In the genomic region with DNA sequence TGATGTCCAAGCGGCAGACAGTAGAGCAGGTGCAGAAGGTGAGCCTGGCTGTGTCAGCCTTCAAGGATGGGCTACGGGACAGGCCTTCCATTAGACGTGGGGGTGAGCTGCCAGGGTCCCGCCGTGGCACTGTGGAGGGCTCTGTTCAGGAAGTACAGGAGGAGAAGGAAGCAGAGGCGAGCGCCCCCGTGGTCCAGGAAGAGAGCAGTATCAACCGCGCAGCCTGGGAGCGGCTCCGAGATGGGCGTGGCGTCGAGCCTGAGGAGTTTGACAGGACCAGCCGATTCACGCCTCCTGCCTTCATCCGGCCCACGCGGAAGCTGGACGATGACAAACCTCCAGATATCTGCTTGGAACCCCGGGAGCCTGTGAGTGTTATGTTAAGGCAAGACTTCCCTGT, we compare ENCODE assay signal across 8 mouse cellular contexts. TPM values are rescaled to one million over a fixed set of nuclear protein-coding genes. Genes with fewer than 3 reads are reported as not detected.
DNase-seq lines count a peak whose midpoint lies in the region; ATAC-seq and TF ChIP-seq lines count a peak whose summit lies in the region.

No protein-coding gene starts in this region.

- WGBS in embryonic facial prominence, embryonic 13.5 days, result 7% methylated on average over 22 of the region's 22 CpGs
- 6% methylated on average over 22 of the region's 22 CpGs for WGBS in liver, embryonic 13.5 days (ENCODE audit: insufficient replicate concordance)
- 15% methylated on average over 22 of the region's 22 CpGs for WGBS in midbrain, postnatal 0 days

- H3K27me3 ChIP-seq in embryonic facial prominence, embryonic 13.5 days, result peaks cover 41% of the 10 kb centered on the region
- peaks cover 56% of the 10 kb centered on the region for H3K27me3 ChIP-seq in liver, embryonic 13.5 days
- H3K27me3 ChIP-seq in midbrain, postnatal 0 days (ENCODE audit: insufficient read depth, low read length), result no peaks in the 10 kb centered on the region

- no peak for ATAC-seq in embryonic facial prominence, embryonic 13.5 days (ENCODE audit: insufficient number of reproducible peaks, insufficient read depth, low FRiP score, low TSS enrichment, low read depth)
- ATAC-seq in liver, embryonic 13.5 days (ENCODE audit: low read depth), result 0 out of 2 replicates have a peak, but pooled peaks have one; percentile 39
- no peak for ATAC-seq in midbrain, postnatal 0 days (ENCODE audit: low FRiP score)

- peak; percentile 39 for TF ChIP-seq CTCF in midbrain, postnatal 0 days (IDR thresholded peaks at IDR 0.05)

- H3K4me3 ChIP-seq in embryonic facial prominence, embryonic 13.5 days, result peak overlapping the region; percentile 23
- 0 out of 2 replicates have a peak overlapping the region, but pooled peaks have one; percentile 4 for H3K4me3 ChIP-seq in liver, embryonic 13.5 days (replicated peaks)
- H3K4me3 ChIP-seq in midbrain, postnatal 0 days (ENCODE audit: low read depth, low read length), result no peak overlapping the region

- H3K4me2 ChIP-seq in embryonic facial prominence, embryonic 13.5 days, result peak overlapping the region; percentile 54
- H3K4me2 ChIP-seq in liver, embryonic 13.5 days, result peak overlapping the region; percentile 42
- peak overlapping the region; percentile 29; the same call in 1 of the 2 replicates for H3K4me2 ChIP-seq in midbrain, postnatal 0 days (ENCODE audit: low read depth, low read length, poor library complexity, severe bottlenecking)

- peaks cover 6% of the 10 kb centered on the region for H3K4me1 ChIP-seq in embryonic facial prominence, embryonic 13.5 days
- H3K4me1 ChIP-seq in liver, embryonic 13.5 days (replicated peaks), result peaks cover 4% of the 10 kb centered on the region; the same call in 1 of the 2 replicates
- no peaks in the 10 kb centered on the region for H3K4me1 ChIP-seq in midbrain, postnatal 0 days (ENCODE audit: insufficient read depth, low read length)

- H3K9ac ChIP-seq in embryonic facial prominence, embryonic 13.5 days, result peak overlapping the region; percentile 44; the same call in 1 of the 2 replicates
- H3K9ac ChIP-seq in liver, embryonic 13.5 days, result no peak overlapping the region
- H3K9ac ChIP-seq in midbrain, postnatal 0 days (replicated peaks; ENCODE audit: low read length, poor library complexity, severe bottlenecking), result 0 out of 2 replicates have a peak overlapping the region, but pooled peaks have one; percentile 4

- no peaks in the 10 kb centered on the region for H3K36me3 ChIP-seq in embryonic facial prominence, embryonic 13.5 days
- H3K36me3 ChIP-seq in liver, embryonic 13.5 days, result no peaks in the 10 kb centered on the region
- peaks cover 26% of the 10 kb centered on the region for H3K36me3 ChIP-seq in midbrain, postnatal 0 days (ENCODE audit: insufficient read depth, low read length)

- no peak overlapping the region for H3K27ac ChIP-seq in embryonic facial prominence, embryonic 13.5 days
- no peak overlapping the region for H3K27ac ChIP-seq in liver, embryonic 13.5 days
- no peak overlapping the region for H3K27ac ChIP-seq in midbrain, postnatal 0 days (ENCODE audit: low read depth, low read length)

- peak; percentile 75 to 79 for DNase-seq in cerebellum, postnatal 10 days
- no peak for DNase-seq in cerebellum, adult 18-20 months
- peak; percentile 70 to 73 for DNase-seq in heart, adult 9 months (ENCODE audit: low spot score in 2 of 2)
- DNase-seq in kidney, adult 11 months, result peak; percentile 49
- DNase-seq in liver, embryonic 13.5 days, result peak; percentile 34
- DNase-seq in midbrain, postnatal 0 days (ENCODE audit: low spot score), result peak; percentile 43
- peak; percentile 22 for DNase-seq in urinary bladder, postnatal 10 days (ENCODE audit: low spot score)

- H3K9me3 ChIP-seq in embryonic facial prominence, embryonic 13.5 days, result no peaks in the 10 kb centered on the region
- H3K9me3 ChIP-seq in liver, embryonic 13.5 days (replicated peaks), result no peaks in the 10 kb centered on the region
- no peaks in the 10 kb centered on the region for H3K9me3 ChIP-seq in midbrain, postnatal 0 days (ENCODE audit: low read length)

RNA-seq across cellular contexts. Expression of a gene that starts 16.0 kb away (rescaled TPM):
- polyA plus RNA-seq in embryonic facial prominence, embryonic 13.5 days (2015; fragmentation: Nextera tagmentation; extraction: Ambion mirVana), result 7.2 and 8.0 TPM in 2 replicates
- 0.75 and 0.76 TPM in 2 replicates for polyA plus RNA-seq in liver, embryonic 13.5 days (2015; fragmentation: Nextera tagmentation; extraction: Ambion mirVana)
- total RNA-seq in midbrain, postnatal 0 days (2014; rRNA removed), result 75.6 and 109 TPM in 2 replicates
- 37.9 and 41.4 TPM in 2 replicates for polyA plus RNA-seq in midbrain, postnatal 0 days (2015; fragmentation: Nextera tagmentation; extraction: Ambion mirVana)

RNA-seq across cellular contexts. Expression of a gene that starts 17.2 kb away (rescaled TPM):
- 1.4 and 2.3 TPM in 2 replicates for polyA plus RNA-seq in embryonic facial prominence, embryonic 13.5 days (2015; fragmentation: Nextera tagmentation; extraction: Ambion mirVana)
- polyA plus RNA-seq in liver, embryonic 13.5 days (2015; fragmentation: Nextera tagmentation; extraction: Ambion mirVana), result 0.13 and 0.40 TPM in 2 replicates
- total RNA-seq in midbrain, postnatal 0 days (2014; rRNA removed), result 130 and 148 TPM in 2 replicates
- 44.4 and 45.0 TPM in 2 replicates for polyA plus RNA-seq in midbrain, postnatal 0 days (2015; fragmentation: Nextera tagmentation; extraction: Ambion mirVana)

RNA-seq across cellular contexts. Expression of a gene that starts 35.8 kb away (rescaled TPM):
- polyA plus RNA-seq in embryonic facial prominence, embryonic 13.5 days (2015; fragmentation: Nextera tagmentation; extraction: Ambion mirVana), result 0.25 and 1.2 TPM in 2 replicates
- 0.13 and 0.15 TPM in 2 replicates for polyA plus RNA-seq in liver, embryonic 13.5 days (2015; fragmentation: Nextera tagmentation; extraction: Ambion mirVana)
- total RNA-seq in midbrain, postnatal 0 days (2014; rRNA removed), result not detected in 2 replicates
- polyA plus RNA-seq in midbrain, postnatal 0 days (2015; fragmentation: Nextera tagmentation; extraction: Ambion mirVana), result 0.19 and 0.48 TPM in 2 replicates

RNA-seq across cellular contexts. Expression of a gene that starts 59.6 kb away (rescaled TPM):
- 0.90 TPM in 1 of 2 replicates, not detected in the other for polyA plus RNA-seq in embryonic facial prominence, embryonic 13.5 days (2015; fragmentation: Nextera tagmentation; extraction: Ambion mirVana)
- 0.28 and 0.48 TPM in 2 replicates for polyA plus RNA-seq in liver, embryonic 13.5 days (2015; fragmentation: Nextera tagmentation; extraction: Ambion mirVana)
- not detected in 2 replicates for total RNA-seq in midbrain, postnatal 0 days (2014; rRNA removed)
- 2.1 and 4.4 TPM in 2 replicates for polyA plus RNA-seq in midbrain, postnatal 0 days (2015; fragmentation: Nextera tagmentation; extraction: Ambion mirVana)

Comparison
In these comparisons a context has a peak if more than half of its experiments do, and no peak if none do; other contexts are left out.
1. DNase-seq: peak in cerebellum, postnatal 10 days (2 of 2), heart, adult 9 months (2 of 2), kidney, adult 11 months (single experiment), liver, embryonic 13.5 days (single experiment), midbrain, postnatal 0 days (single experiment) and urinary bladder, postnatal 10 days (single experiment); none in cerebellum, adult 18-20 months (0 of 2).
2. RNA of a gene that starts 17.2 kb away (polyA plus RNA-seq): 44.4 to 45.0 TPM in midbrain, postnatal 0 days; 1.4 to 2.3 TPM in embryonic facial prominence, embryonic 13.5 days and 0.13 to 0.40 TPM in liver, embryonic 13.5 days; every median in the first group is over 10 times any median in the second.
3. Peak in every context shown above with its lines, with median percentiles within 50 percentile points of each other: H3K4me2 ChIP-seq.